Mouse (Mus musculus): Measurements from ENCODE around the gene Actn4. TPM values are rescaled to one million over a fixed set of nuclear protein-coding genes. Genes with fewer than 3 reads are reported as not detected.
A peak's percentile ranks its signal among the peaks of the same experiment; 100 is the strongest.

Gene Actn4
- polyA plus RNA-seq, 1 experiment from 2014 or later, result 141 TPM

DNA sequence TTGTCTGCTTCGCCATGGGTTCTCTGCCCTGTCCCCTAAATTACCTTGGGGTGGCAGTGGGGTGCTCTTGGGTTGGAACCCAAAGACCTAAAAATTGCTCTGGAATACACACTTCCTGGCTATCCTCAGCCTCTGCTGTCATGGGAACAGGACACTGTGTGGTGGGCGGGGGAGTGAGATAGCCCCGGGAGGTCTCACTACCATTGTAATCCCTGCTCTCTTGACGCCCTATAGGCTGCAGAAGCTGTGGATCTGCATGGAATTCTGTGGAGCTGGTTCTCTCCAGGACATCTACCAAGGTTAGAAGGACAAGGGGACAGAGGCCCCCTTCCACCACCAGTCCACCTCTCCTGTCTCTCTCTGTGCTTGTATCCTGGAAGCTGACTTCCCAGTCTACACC is 21.7 kb upstream of the Actn4 start:
- no peak for ATAC-seq (ENCODE audit: low FRiP score)
- peaks cover 6% of the 10 kb centered on the region for H3K36me3 ChIP-seq
- H3K9ac ChIP-seq (replicated peaks), result no peak overlapping the region
- H3K27me3 ChIP-seq (replicated peaks), result no peaks in the 10 kb centered on the region
- H3K27ac ChIP-seq (replicated peaks), result no peak overlapping the region
- no peak overlapping the region for H3K4me3 ChIP-seq (replicated peaks)
- H3K4me2 ChIP-seq, result no peak overlapping the region
- 81% methylated on average over 4 of the region's 4 CpGs for WGBS
- H3K9me3 ChIP-seq (replicated peaks), result no peaks in the 10 kb centered on the region
- peaks cover 21% of the 10 kb centered on the region for H3K4me1 ChIP-seq

DNA sequence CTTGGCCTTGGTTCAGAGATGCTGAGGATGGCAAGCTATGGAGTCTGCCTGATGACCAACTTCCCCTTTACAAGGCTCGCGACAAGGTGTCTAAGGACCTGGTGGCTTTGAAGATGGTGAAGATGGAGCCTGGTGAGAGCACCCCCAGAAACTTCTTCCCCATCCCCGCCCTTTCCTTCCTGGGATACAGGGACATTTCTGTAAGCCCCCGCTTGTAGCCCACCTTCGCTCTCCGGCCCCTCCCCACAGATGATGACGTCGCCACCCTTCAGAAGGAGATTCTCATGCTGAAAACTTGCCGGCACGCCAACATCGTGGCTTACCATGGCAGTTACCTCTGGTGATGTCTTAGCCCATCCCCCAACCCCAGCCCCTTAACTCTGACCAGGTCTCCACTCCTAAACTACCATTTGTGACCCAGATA is 21.0 kb upstream of the Actn4 start:
- Histone ChIP-seq H3K4me3 (replicated peaks) (no peak overlapping the region), H3K36me3 (peaks cover 13% of the 10 kb centered on the region), H3K27me3 (replicated peaks) (no peaks in the 10 kb centered on the region), H3K27ac (replicated peaks) (no peak overlapping the region), H3K4me1 (peaks cover 21% of the 10 kb centered on the region), H3K4me2 (peak overlapping the region; percentile 85; the same call in 1 of the 2 replicates), H3K9me3 (replicated peaks) (no peaks in the 10 kb centered on the region), H3K9ac (replicated peaks) (no peak overlapping the region)
- no peak for ATAC-seq (ENCODE audit: low FRiP score)
- WGBS, result 79% methylated on average over 11 of the region's 11 CpGs

DNA sequence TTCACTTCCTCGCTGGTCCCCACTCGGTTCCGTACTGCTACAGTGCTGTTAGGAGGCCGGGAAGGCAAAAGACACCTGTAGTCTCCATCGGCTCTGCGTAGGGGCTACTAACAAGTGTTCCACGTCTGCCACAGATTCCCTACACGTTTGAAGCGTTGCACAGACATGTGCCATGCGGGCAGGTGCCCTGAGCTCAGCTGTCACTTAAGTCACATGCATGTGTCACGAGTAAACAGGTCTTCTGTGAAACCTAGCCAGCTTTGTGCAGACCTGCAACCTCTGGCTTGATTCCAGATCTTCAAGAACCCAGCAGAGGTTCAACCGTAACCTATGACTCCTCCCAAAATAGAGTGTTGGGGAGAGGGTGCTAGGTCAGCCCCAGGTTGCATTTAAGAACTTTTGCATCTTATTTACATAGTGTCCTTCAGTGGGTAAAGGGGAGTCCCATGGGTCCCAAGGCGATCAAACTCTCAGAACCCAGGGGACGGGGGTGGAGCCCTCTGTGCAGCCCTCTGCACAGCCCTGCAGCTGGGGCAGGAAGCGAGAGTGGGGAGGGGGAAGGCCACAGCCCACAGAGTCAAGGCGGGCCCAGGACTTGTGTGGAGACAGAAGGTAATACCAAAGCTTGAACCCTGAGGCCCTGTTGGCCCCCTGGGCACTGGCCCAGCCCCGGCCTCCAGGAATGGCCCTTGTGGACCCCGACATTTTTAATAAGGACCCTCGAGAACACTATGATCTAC is 20.3 kb upstream of the Actn4 start:
- Histone ChIP-seq H3K4me1 (peaks cover 21% of the 10 kb centered on the region), H3K4me3 (replicated peaks) (peak overlapping the region; percentile 64), H3K4me2 (peak overlapping the region; percentile 85), H3K9ac (replicated peaks) (peak overlapping the region; percentile 51), H3K9me3 (replicated peaks) (no peaks in the 10 kb centered on the region), H3K27ac (replicated peaks) (peak overlapping the region; percentile 79), H3K36me3 (peaks cover 20% of the 10 kb centered on the region), H3K27me3 (replicated peaks) (no peaks in the 10 kb centered on the region)
- peak; percentile 53 for ATAC-seq (ENCODE audit: low FRiP score)
- 14% methylated on average over 19 of the region's 19 CpGs for WGBS

DNA sequence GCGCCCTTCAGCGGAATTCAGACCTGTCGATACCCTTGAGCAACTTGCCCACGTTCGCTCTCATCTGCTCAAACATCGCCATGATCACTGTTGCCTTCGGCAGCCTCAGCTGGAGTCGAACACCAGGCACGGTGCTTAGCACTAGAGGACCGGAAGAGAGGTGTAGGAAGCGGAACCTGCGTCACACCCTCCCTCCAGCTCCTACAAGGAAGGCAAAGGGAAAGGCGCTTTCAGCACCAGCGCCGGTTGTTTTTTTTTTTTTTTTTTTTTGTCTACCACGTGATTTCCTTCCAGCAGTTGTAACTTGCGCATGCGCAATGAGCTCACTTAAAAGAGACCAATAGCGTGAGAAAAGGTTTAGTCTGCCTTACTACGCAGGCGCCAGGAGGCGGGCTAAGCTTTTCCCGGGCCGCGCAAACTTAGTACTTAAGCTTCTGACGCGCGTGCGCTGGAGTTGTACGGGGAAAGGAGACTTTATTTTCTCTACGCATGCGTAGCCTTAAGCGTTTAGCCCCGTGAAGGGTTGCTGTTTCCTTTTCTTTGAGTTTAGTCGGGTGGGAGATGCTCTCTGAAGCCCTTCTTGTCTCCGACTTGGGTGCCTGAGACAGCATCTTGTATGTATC is 19.6 kb upstream of the Actn4 start, which contains the start of the genes Eif3k and Map4k1:
Gene Eif3k, minus strand, starts transcription at position 214 of the 623 bp plus-strand sequence.
Gene Map4k1, plus strand, starts transcription at position 400 of the 623 bp plus-strand sequence.
- peak within 1 kb of the TSS; percentile 64 for H3K4me3 ChIP-seq (replicated peaks)
- H3K9ac ChIP-seq (replicated peaks), result peak within 1 kb of the TSS; percentile 64
- peaks cover 27% of the 10 kb centered on the region for H3K36me3 ChIP-seq
- H3K4me1 ChIP-seq, result peaks cover 21% of the 10 kb centered on the region
- under 1% methylated on average over 36 of the region's 36 CpGs for WGBS
- ATAC-seq (ENCODE audit: low FRiP score), result peak; percentile 95
- H3K27ac ChIP-seq (replicated peaks), result peak within 1 kb of the TSS; percentile 79
- no peaks in the 10 kb centered on the region for H3K27me3 ChIP-seq (replicated peaks)
- peak within 1 kb of the TSS; percentile 91 for H3K4me2 ChIP-seq
- no peaks in the 10 kb centered on the region for H3K9me3 ChIP-seq (replicated peaks)

- no peak overlapping the region for H3K4me3 ChIP-seq (replicated peaks)
- H3K9ac ChIP-seq (replicated peaks), result no peak overlapping the region
- no peak overlapping the region for H3K4me2 ChIP-seq
- no peaks in the 10 kb centered on the region for H3K9me3 ChIP-seq (replicated peaks)
- H3K27ac ChIP-seq (replicated peaks), result no peak overlapping the region
- H3K36me3 ChIP-seq, result peaks cover 57% of the 10 kb centered on the region
- H3K4me1 ChIP-seq, result peaks cover 16% of the 10 kb centered on the region
- no peaks in the 10 kb centered on the region for H3K27me3 ChIP-seq (replicated peaks)
- WGBS, result 89% methylated on average over 9 of the region's 9 CpGs
- ATAC-seq (ENCODE audit: low FRiP score), result no peak
These were observed 15.4 kb upstream of the Actn4 start for GRCm38 (mm10) chr7:28977556-28977955.

DNA sequence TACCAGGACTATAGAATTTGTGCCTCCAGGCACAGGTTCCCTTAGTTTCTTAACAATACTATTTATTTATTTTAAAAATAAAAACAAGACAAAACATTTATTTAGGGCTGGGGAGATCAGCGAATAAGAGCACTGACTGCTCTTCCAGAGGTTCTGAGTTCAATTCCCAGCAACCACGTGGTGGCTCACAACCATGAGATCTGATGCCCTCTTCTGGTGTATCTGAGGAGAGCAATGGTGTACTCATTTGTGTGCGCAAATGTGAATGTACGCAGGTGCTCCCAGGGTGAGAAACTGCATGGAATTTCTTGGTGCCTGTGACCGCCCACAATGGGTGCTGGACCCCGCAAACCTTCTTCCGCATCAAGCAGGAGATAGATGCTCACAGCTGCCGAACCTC is 10.9 kb upstream of the Actn4 start:
- H3K9me3 ChIP-seq (replicated peaks), result no peaks in the 10 kb centered on the region
- H3K9ac ChIP-seq (replicated peaks), result no peak overlapping the region
- H3K4me1 ChIP-seq, result no peaks in the 10 kb centered on the region
- peaks cover 60% of the 10 kb centered on the region for H3K36me3 ChIP-seq
- no peak overlapping the region for H3K4me3 ChIP-seq (replicated peaks)
- no peak overlapping the region for H3K4me2 ChIP-seq
- 82% methylated on average over 8 of the region's 8 CpGs for WGBS
- H3K27ac ChIP-seq (replicated peaks), result no peak overlapping the region
- no peak for ATAC-seq (ENCODE audit: low FRiP score)
- H3K27me3 ChIP-seq (replicated peaks), result no peaks in the 10 kb centered on the region

GRCm38 (mm10) chr7:28972542-28972985 is 10.4 kb upstream of the Actn4 start:
- H3K4me2 ChIP-seq, result no peak overlapping the region
- no peaks in the 10 kb centered on the region for H3K27me3 ChIP-seq (replicated peaks)
- no peaks in the 10 kb centered on the region for H3K9me3 ChIP-seq (replicated peaks)
- H3K4me1 ChIP-seq, result no peaks in the 10 kb centered on the region
- H3K9ac ChIP-seq (replicated peaks), result no peak overlapping the region
- WGBS, result 71% methylated on average over 8 of the region's 8 CpGs
- peaks cover 56% of the 10 kb centered on the region for H3K36me3 ChIP-seq
- no peak overlapping the region for H3K4me3 ChIP-seq (replicated peaks)
- ATAC-seq (ENCODE audit: low FRiP score), result no peak
- no peak overlapping the region for H3K27ac ChIP-seq (replicated peaks)

GRCm38 (mm10) chr7:28971770-28972269 is 9.7 kb upstream of the Actn4 start:
- peaks cover 48% of the 10 kb centered on the region for H3K36me3 ChIP-seq

GRCm38 (mm10) chr7:28971029-28971428 is 8.9 kb upstream of the Actn4 start:
- Histone ChIP-seq H3K9me3 (replicated peaks) (no peaks in the 10 kb centered on the region), H3K9ac (replicated peaks) (no peak overlapping the region), H3K27ac (replicated peaks) (no peak overlapping the region), H3K27me3 (replicated peaks) (no peaks in the 10 kb centered on the region), H3K4me2 (no peak overlapping the region), H3K4me1 (no peaks in the 10 kb centered on the region), H3K4me3 (replicated peaks) (no peak overlapping the region), H3K36me3 (peaks cover 40% of the 10 kb centered on the region)
- 89% methylated on average over 7 of the region's 7 CpGs for WGBS
- no peak for ATAC-seq (ENCODE audit: low FRiP score)

More at GRCm38 (mm10) chr7:28971770-28972269, 9.7 kb upstream of the Actn4 start:
- no peaks in the 10 kb centered on the region for H3K9me3 ChIP-seq (replicated peaks)
- no peak overlapping the region for H3K9ac ChIP-seq (replicated peaks)
- H3K4me2 ChIP-seq, result no peak overlapping the region
- WGBS, result 93% methylated on average over 6 of the region's 6 CpGs
- no peak for ATAC-seq (ENCODE audit: low FRiP score)
- no peak overlapping the region for H3K4me3 ChIP-seq (replicated peaks)
- no peaks in the 10 kb centered on the region for H3K4me1 ChIP-seq
- no peak overlapping the region for H3K27ac ChIP-seq (replicated peaks)
- H3K27me3 ChIP-seq (replicated peaks), result no peaks in the 10 kb centered on the region

DNA sequence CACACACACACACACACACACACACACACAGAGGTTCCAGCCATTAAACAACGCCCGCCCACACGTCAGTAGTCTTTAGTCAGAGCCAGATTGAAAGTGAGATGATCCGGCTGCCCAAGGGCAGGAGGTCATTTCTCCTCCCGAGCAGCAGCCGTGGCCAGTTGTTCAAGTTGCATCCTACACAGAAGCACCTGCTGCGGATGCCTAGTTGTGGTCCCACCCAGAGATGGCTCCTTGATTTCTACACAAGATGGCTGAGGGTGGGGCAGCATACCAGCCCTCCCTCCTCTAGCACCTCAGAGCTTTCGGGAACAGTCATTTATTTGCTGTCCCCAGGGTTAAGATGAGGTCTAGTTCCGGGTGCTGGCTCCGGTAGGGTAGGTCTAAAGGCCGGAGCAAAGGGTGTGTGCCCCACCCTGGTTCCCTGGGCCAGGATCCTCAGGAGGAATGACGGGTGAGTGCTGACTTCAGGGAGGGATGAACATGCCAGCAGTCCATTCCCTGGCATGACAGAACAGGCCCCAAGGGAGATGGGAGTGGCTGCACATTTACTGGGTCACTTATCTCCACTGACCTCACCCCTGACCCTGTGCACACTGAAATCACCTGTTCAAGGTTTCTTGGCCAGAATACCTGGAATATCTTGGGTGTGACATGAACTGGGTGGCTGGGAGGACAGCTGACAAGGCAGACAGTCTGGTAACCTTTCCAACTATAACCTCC is 7.7 kb upstream of the Actn4 start:
- peaks cover 37% of the 10 kb centered on the region for H3K36me3 ChIP-seq
- 79% methylated on average over 12 of the region's 12 CpGs for WGBS

GRCm38 (mm10) chr7:28969271-28969670 is 7.1 kb upstream of the Actn4 start:
- Histone ChIP-seq H3K9me3 (replicated peaks) (no peaks in the 10 kb centered on the region), H3K4me3 (replicated peaks) (no peak overlapping the region), H3K9ac (replicated peaks) (no peak overlapping the region), H3K36me3 (peaks cover 31% of the 10 kb centered on the region), H3K4me2 (no peak overlapping the region), H3K27me3 (replicated peaks) (no peaks in the 10 kb centered on the region), H3K27ac (replicated peaks) (no peak overlapping the region), H3K4me1 (no peaks in the 10 kb centered on the region)
- no peak for ATAC-seq (ENCODE audit: low FRiP score)
- 82% methylated on average over 1 of the region's 1 CpGs for WGBS

More for the DNA sequence above, 7.7 kb upstream of the Actn4 start:
- ATAC-seq (ENCODE audit: low FRiP score), result no peak
- Histone ChIP-seq H3K4me1 (no peaks in the 10 kb centered on the region), H3K9ac (replicated peaks) (no peak overlapping the region), H3K27ac (replicated peaks) (no peak overlapping the region), H3K4me2 (no peak overlapping the region), H3K9me3 (replicated peaks) (no peaks in the 10 kb centered on the region), H3K27me3 (replicated peaks) (no peaks in the 10 kb centered on the region), H3K4me3 (replicated peaks) (no peak overlapping the region)
